In genomic region chr4:44880065-44880623, GRCm38 (mm10) we compare ENCODE assay signal across 16 mouse cellular contexts.
DNase-seq lines count a peak whose midpoint lies in the region; ATAC-seq and TF ChIP-seq lines count a peak whose summit lies in the region.
"Had no signal": no experiment of that assay in that cellular context is flagged by ENCODE, and none has a peak within 500 bp of the region (broad histone marks: within the 10 kb centered on the region; RNA-seq: fewer than 3 reads in every experiment).

No protein-coding gene starts in this region.

- WGBS in hindbrain, embryonic 11.5 days: 17% methylated on average over 7 of the region's 7 CpGs
- WGBS in hindbrain, embryonic 14.5 days: 9% methylated on average over 7 of the region's 7 CpGs
- 28% methylated on average over 7 of the region's 7 CpGs for WGBS in embryonic facial prominence, embryonic 14.5 days
- 1% methylated on average over 7 of the region's 7 CpGs for WGBS in midbrain, embryonic 14.5 days
- WGBS in stomach, postnatal 0 days: 41% methylated on average over 7 of the region's 7 CpGs

- no peak for TF ChIP-seq EP300 in stomach, postnatal 0 days (optimal IDR thresholded peaks at IDR 0.05)

- no peaks in the 10 kb centered on the region for H3K4me1 ChIP-seq in hindbrain, embryonic 11.5 days (replicated peaks; ENCODE audit: control insufficient read depth, insufficient read depth, low read length)
- peaks cover 5% of the 10 kb centered on the region; the same call in 1 of the 2 replicates for H3K4me1 ChIP-seq in hindbrain, embryonic 14.5 days (replicated peaks; ENCODE audit: control insufficient read depth, insufficient read depth, low read length)
- no peaks in the 10 kb centered on the region; the same call in 1 of the 2 replicates for H3K4me1 ChIP-seq in embryonic facial prominence, embryonic 14.5 days (ENCODE audit: control insufficient read depth, insufficient read depth, low read length)
- H3K4me1 ChIP-seq in midbrain, embryonic 14.5 days (ENCODE audit: control insufficient read depth, insufficient read depth, low read length): peaks cover 6% of the 10 kb centered on the region
- no peaks in the 10 kb centered on the region for H3K4me1 ChIP-seq in stomach, postnatal 0 days (replicated peaks; ENCODE audit: control insufficient read depth, insufficient read depth)

- H3K27me3 ChIP-seq in hindbrain, embryonic 11.5 days (ENCODE audit: control insufficient read depth, insufficient read depth, low read length): no peaks in the 10 kb centered on the region
- H3K27me3 ChIP-seq in hindbrain, embryonic 14.5 days (ENCODE audit: control insufficient read depth, insufficient read depth, low read length): no peaks in the 10 kb centered on the region
- H3K27me3 ChIP-seq in embryonic facial prominence, embryonic 14.5 days (replicated peaks; ENCODE audit: control insufficient read depth, insufficient read depth, low read length): no peaks in the 10 kb centered on the region
- no peaks in the 10 kb centered on the region; the same call in 1 of the 2 replicates for H3K27me3 ChIP-seq in midbrain, embryonic 14.5 days (ENCODE audit: control insufficient read depth, insufficient read depth, low read length)
- no peaks in the 10 kb centered on the region for H3K27me3 ChIP-seq in stomach, postnatal 0 days (ENCODE audit: control insufficient read depth, insufficient read depth, low read length)

- H3K9me3 ChIP-seq in hindbrain, embryonic 11.5 days (ENCODE audit: control insufficient read depth, low read length): no peaks in the 10 kb centered on the region
- no peaks in the 10 kb centered on the region for H3K9me3 ChIP-seq in hindbrain, embryonic 14.5 days (ENCODE audit: control insufficient read depth, low read length)
- no peaks in the 10 kb centered on the region for H3K9me3 ChIP-seq in embryonic facial prominence, embryonic 14.5 days (ENCODE audit: control insufficient read depth, low read length)
- no peaks in the 10 kb centered on the region for H3K9me3 ChIP-seq in midbrain, embryonic 14.5 days (ENCODE audit: control insufficient read depth, low read length)
- no peaks in the 10 kb centered on the region for H3K9me3 ChIP-seq in stomach, postnatal 0 days (ENCODE audit: control insufficient read depth, low read length)

- DNase-seq in hindbrain, embryonic 11.5 days (ENCODE audit: low spot score): peak; percentile 28
- DNase-seq in hindbrain, embryonic 14.5 days (ENCODE audit: low spot score): no peak
- peak; percentile 33 for DNase-seq in embryo, embryonic 10 days (ENCODE audit: low spot score)
- peak; percentile 13 for DNase-seq in embryonic facial prominence, embryonic 14.5 days (ENCODE audit: low spot score)
- peak; percentile 65 for DNase-seq in midbrain, embryonic 14.5 days
- DNase-seq in stomach, postnatal 0 days (ENCODE audit: low spot score): no peak
- DNase-seq: adrenal gland, postnatal 25 days; cerebellum, adult 8-10 months; gastrocnemius, postnatal 14 days; kidney, adult 2 months; kidney, postnatal 36 days; layer of hippocampus, adult 9-11 months; lung, postnatal 14 days; right cerebral cortex, postnatal 14 days; thymus, adult 18-20 months had no signal

- H3K4me2 ChIP-seq in hindbrain, embryonic 11.5 days (replicated peaks; ENCODE audit: low read depth, low read length): no peak overlapping the region
- H3K4me2 ChIP-seq in hindbrain, embryonic 14.5 days (replicated peaks): no peak overlapping the region
- H3K4me2 ChIP-seq in embryonic facial prominence, embryonic 14.5 days (ENCODE audit: low read depth, low read length): no peak overlapping the region
- H3K4me2 ChIP-seq in midbrain, embryonic 14.5 days (ENCODE audit: low read length): no peak overlapping the region
- H3K4me2 ChIP-seq in stomach, postnatal 0 days (replicated peaks; ENCODE audit: low read depth): no peak overlapping the region

- H3K27ac ChIP-seq in hindbrain, embryonic 11.5 days (ENCODE audit: low read depth, low read length): no peak overlapping the region
- no peak overlapping the region for H3K27ac ChIP-seq in hindbrain, embryonic 14.5 days
- no peak overlapping the region for H3K27ac ChIP-seq in embryonic facial prominence, embryonic 14.5 days (replicated peaks; ENCODE audit: low read depth, low read length)
- no peak overlapping the region for H3K27ac ChIP-seq in midbrain, embryonic 14.5 days (replicated peaks; ENCODE audit: low read depth, low read length)
- no peak overlapping the region for H3K27ac ChIP-seq in stomach, postnatal 0 days (replicated peaks)

- ATAC-seq in hindbrain, embryonic 11.5 days (ENCODE audit: low FRiP score): no peak
- ATAC-seq in hindbrain, embryonic 14.5 days (ENCODE audit: low FRiP score): no peak
- no peak for ATAC-seq in embryonic facial prominence, embryonic 14.5 days (ENCODE audit: low read depth)
- peak; percentile 34; the same call in 1 of the 2 replicates for ATAC-seq in midbrain, embryonic 14.5 days (ENCODE audit: low FRiP score, low TSS enrichment)
- no peak for ATAC-seq in megakaryocyte progenitor cell, adult 5-6 weeks (replicated peaks; ENCODE audit: poor library complexity)
- no peak for ATAC-seq in stomach, postnatal 0 days (ENCODE audit: low FRiP score, low TSS enrichment)

- H3K36me3 ChIP-seq in hindbrain, embryonic 11.5 days (ENCODE audit: control insufficient read depth, insufficient read depth, low read length): no peaks in the 10 kb centered on the region
- no peaks in the 10 kb centered on the region for H3K36me3 ChIP-seq in hindbrain, embryonic 14.5 days (replicated peaks; ENCODE audit: control insufficient read depth, insufficient read depth)
- H3K36me3 ChIP-seq in embryonic facial prominence, embryonic 14.5 days (ENCODE audit: control insufficient read depth, insufficient read depth, low read length): no peaks in the 10 kb centered on the region
- no peaks in the 10 kb centered on the region for H3K36me3 ChIP-seq in midbrain, embryonic 14.5 days (ENCODE audit: control insufficient read depth, insufficient read depth, low read length)
- H3K36me3 ChIP-seq in stomach, postnatal 0 days (ENCODE audit: control insufficient read depth, insufficient read depth, low read length): no peaks in the 10 kb centered on the region

- H3K4me3 ChIP-seq in hindbrain, embryonic 11.5 days (ENCODE audit: low read depth, low read length): no peak overlapping the region
- no peak overlapping the region for H3K4me3 ChIP-seq in hindbrain, embryonic 14.5 days (replicated peaks; ENCODE audit: low read length)
- no peak overlapping the region for H3K4me3 ChIP-seq in embryonic facial prominence, embryonic 14.5 days (ENCODE audit: low read depth, low read length)
- no peak overlapping the region for H3K4me3 ChIP-seq in midbrain, embryonic 14.5 days (replicated peaks; ENCODE audit: low read depth, low read length)
- H3K4me3 ChIP-seq in stomach, postnatal 0 days (ENCODE audit: low read depth, low read length): no peak overlapping the region

- no peak for TF ChIP-seq CTCF in stomach, postnatal 0 days (IDR thresholded peaks at IDR 0.05; ENCODE audit: low read depth)

- H3K9ac ChIP-seq in hindbrain, embryonic 11.5 days (ENCODE audit: low read depth, low read length): no peak overlapping the region
- H3K9ac ChIP-seq in hindbrain, embryonic 14.5 days: no peak overlapping the region
- H3K9ac ChIP-seq in embryonic facial prominence, embryonic 14.5 days (ENCODE audit: low read depth, low read length): no peak overlapping the region
- H3K9ac ChIP-seq in midbrain, embryonic 14.5 days (replicated peaks; ENCODE audit: low read length): no peak overlapping the region
- H3K9ac ChIP-seq in stomach, postnatal 0 days (ENCODE audit: low read length): no peak overlapping the region

Comparison
In these comparisons a context has a peak if more than half of its experiments do, and no peak if none do; other contexts are left out.
1. DNase-seq: peak in hindbrain, embryonic 11.5 days (single experiment), embryo, embryonic 10 days (single experiment), embryonic facial prominence, embryonic 14.5 days (single experiment) and midbrain, embryonic 14.5 days (single experiment); none in hindbrain, embryonic 14.5 days (single experiment) and stomach, postnatal 0 days (single experiment).